Mouse (Mus musculus) olfactory bulb, adult 2 months (tissue): ENCODE data around the gene Rap1gap2.

Source experiments
- CTCF ChIP-seq: fragments of 200-500 bp; IDR thresholded peaks from 2 replicates; pipeline ENCODE4 v1.5.1; 2012; ENCODE audit warnings: low read depth, mild to moderate bottlenecking, low read length, moderate library complexity; ENCODE audit not compliant: insufficient read depth
- POLR2A ChIP-seq: fragments of 200-500 bp; IDR thresholded peaks from 2 replicates; pipeline ENCODE4 v1.6.1; 2012; ENCODE audit warnings: mild to moderate bottlenecking, low read depth, low read length, moderate library complexity; ENCODE audit not compliant: insufficient read depth

DNA sequence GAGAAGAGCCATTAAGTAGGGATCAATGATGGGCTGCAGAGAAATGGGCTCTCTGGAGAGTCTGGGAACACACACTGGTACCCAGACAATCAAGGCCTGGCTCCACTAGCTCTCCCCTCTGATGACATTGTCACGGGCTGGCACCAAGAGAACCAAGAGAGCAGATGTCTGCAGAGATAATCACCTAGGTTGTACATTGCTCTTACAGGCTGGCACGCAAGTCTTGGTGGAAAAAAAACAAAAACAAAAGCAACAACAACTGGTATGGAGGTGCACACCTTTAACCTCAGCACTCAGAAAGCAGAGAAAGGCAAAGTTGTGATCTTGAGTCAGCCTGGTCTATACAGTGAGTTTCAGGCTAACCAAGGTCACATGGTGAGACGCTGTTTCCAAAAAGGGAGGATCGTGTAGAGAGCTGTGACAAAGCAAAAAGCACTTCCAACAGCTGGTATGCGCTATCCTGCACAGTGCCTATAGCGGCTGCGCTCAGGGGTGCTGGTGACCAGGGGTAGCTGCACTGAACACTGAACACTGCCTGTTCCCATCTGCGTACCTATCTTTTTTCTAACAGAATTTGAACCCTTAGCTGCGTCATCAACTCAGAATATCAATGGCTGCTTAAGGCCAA is 50.0 kb downstream of the Rap1gap2 start:
- TF ChIP-seq CTCF (no peak), POLR2A (no peak)
